Mouse (Mus musculus) liver, postnatal 0 days (tissue): Measurements from ENCODE around the gene Fam111a. TPM values are rescaled to one million over a fixed set of nuclear protein-coding genes. Genes with fewer than 3 reads are reported as not detected.

Experiments used
- ATAC-seq: fragments of 200-750 bp; cut with Nextera tagmentation; 2 replicates; pipeline ENCODE4 v1.8.0; 2017; ENCODE audit warnings: mild to moderate bottlenecking, moderate library complexity
- DNase-seq: peaks from one replicate; pipeline ENCODE4 v3.0.0-alpha.2; 2016
- H3K27ac ChIP-seq: fragments of 300-500 bp; sonication (generic); 2 replicates; pipeline ENCODE4 v1.5.1; 2014; ENCODE audit warnings: antibody characterized with exemption, moderate library complexity, mild to moderate bottlenecking, low read depth
- H3K27me3 ChIP-seq: fragments of 300-500 bp; sonication (generic); 2 replicates; pipeline ENCODE4 v1.6.1; 2014; ENCODE audit warnings: low read length, control low read depth, mixed read lengths; ENCODE audit not compliant: insufficient read depth
- H3K36me3 ChIP-seq: fragments of 300-500 bp; sonication (generic); replicated peaks from 2 replicates; pipeline ENCODE4 v1.6.1; 2014; ENCODE audit warnings: mild to moderate bottlenecking, control low read depth, low read length, moderate library complexity, mixed read lengths; ENCODE audit not compliant: insufficient read depth
- H3K4me1 ChIP-seq: fragments of 300-500 bp; sonication (generic); 2 replicates; pipeline ENCODE4 v1.6.1; 2014; ENCODE audit warnings: antibody characterized with exemption, mild to moderate bottlenecking, control low read depth; ENCODE audit not compliant: insufficient read depth
- H3K4me2 ChIP-seq: fragments of 300-500 bp; sonication (generic); 2 replicates; pipeline ENCODE4 v1.6.1; 2014; ENCODE audit warnings: low read depth, mild to moderate bottlenecking, low read length, moderate library complexity, mixed read lengths
- H3K4me3 ChIP-seq: fragments of 300-500 bp; sonication (generic); 2 replicates; pipeline ENCODE4 v1.5.1; 2014; ENCODE audit warnings: low read depth, low read length
- H3K9ac ChIP-seq: fragments of 300-500 bp; sonication (generic); replicated peaks from 2 replicates; pipeline ENCODE4 v1.6.1; 2014; ENCODE audit warnings: mild to moderate bottlenecking, moderate library complexity
- H3K9me3 ChIP-seq: fragments of 300-500 bp; sonication (generic); 2 replicates; pipeline ENCODE4 v1.6.1; 2016; ENCODE audit warnings: mild to moderate bottlenecking, control low read depth, low read length, mixed read lengths
- CTCF ChIP-seq: sonication (generic); IDR thresholded peaks from 2 replicates; pipeline ENCODE4 v1.5.1; 2016; ENCODE audit warnings: antibody characterized with exemption, low read depth
- EP300 ChIP-seq: IDR thresholded peaks from 2 replicates; pipeline ENCODE4 v1.6.1; 2016; ENCODE audit warnings: antibody characterized with exemption, low read depth, mild to moderate bottlenecking
- WGBS: fragments of 180-500 bp; shearing (Covaris S2); extraction: QIAGEN DNeasy Blood & Tissue Kit; methylation state at CpG from one replicate; pipeline ENCODE4 v1.1.7; 2014; ENCODE audit not compliant: insufficient replicate concordance; 5-methylcytosine and 5-hydroxymethylcytosine counted together
- polyA plus RNA-seq: library from polyadenylated mRNA; unstranded; fragments of >200 nt; fragmentation: Nextera tagmentation; extraction: Ambion mirVana; gene quantifications from 2 replicates; pipeline ENCODE4 v1.2.1, GENCODE M21; 2015

Gene Fam111a
- polyA plus RNA-seq, 1 experiment from 2014 or later, result 15.4 TPM

DNA sequence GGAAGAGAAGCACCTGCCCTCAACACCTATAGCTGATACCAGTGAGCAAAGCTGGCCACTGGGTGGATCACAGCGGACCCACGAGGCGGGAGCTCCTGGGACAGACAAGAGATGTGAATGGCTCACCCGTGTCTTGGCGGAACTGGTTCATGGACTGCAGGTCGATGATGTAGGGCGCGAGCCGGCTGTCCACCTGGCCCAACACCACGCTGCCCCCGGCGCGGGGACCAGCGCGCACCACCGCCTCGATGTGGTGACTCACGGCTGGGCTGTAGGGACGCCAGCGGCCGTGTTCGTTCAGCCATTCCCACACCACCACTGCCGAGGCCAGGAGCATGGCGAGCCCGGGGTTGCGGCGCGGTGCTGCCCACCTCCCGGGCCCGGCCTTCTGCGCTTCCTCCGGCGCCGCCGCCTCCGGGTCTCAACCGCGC lies 44.6 kb upstream of the Fam111a start:
- Histone ChIP-seq H3K4me2 (peak overlapping the region; percentile 92), H3K9ac (peak overlapping the region; percentile 70), H3K36me3 (no peaks in the 10 kb centered on the region), H3K27ac (peak overlapping the region; percentile 83), H3K4me3 (peak overlapping the region; percentile 61), H3K9me3 (no peaks in the 10 kb centered on the region), H3K27me3 (no peaks in the 10 kb centered on the region; the same call in 1 of the 2 replicates), H3K4me1 (peaks cover 6% of the 10 kb centered on the region)
- peak; percentile 44 for ATAC-seq
- TF ChIP-seq CTCF, result no peak
- no peak for TF ChIP-seq EP300
- 2% methylated on average over 26 of the region's 38 CpGs for WGBS
- peak; percentile 50 for DNase-seq

GRCm38 (mm10) chr19:12501370-12502347 lies 43.9 kb upstream of the Fam111a start, which contains the start of gene Dtx4:
Gene Dtx4 (minus strand): TSS chr19:12501454.
- ATAC-seq (peak; percentile 91), DNase-seq (peak; percentile 93)
- H3K9me3 ChIP-seq, result no peaks in the 10 kb centered on the region
- peak within 1 kb of the TSS; percentile 70 for H3K9ac ChIP-seq
- TF ChIP-seq EP300 (no peak), CTCF (peak; percentile 97)
- peak within 1 kb of the TSS; percentile 92 for H3K4me2 ChIP-seq
- peak within 1 kb of the TSS; percentile 83 for H3K27ac ChIP-seq
- H3K27me3 ChIP-seq, result no peaks in the 10 kb centered on the region; the same call in 1 of the 2 replicates
- H3K4me3 ChIP-seq, result peak within 1 kb of the TSS; percentile 61
- WGBS, result under 1% methylated on average over 71 of the region's 80 CpGs
- peaks cover 6% of the 10 kb centered on the region for H3K4me1 ChIP-seq
- no peaks in the 10 kb centered on the region for H3K36me3 ChIP-seq

- no peak for TF ChIP-seq EP300
- ATAC-seq (no peak), DNase-seq (no peak)
- Histone ChIP-seq H3K9ac (no peak overlapping the region), H3K27ac (no peak overlapping the region), H3K27me3 (no peaks in the 10 kb centered on the region; the same call in 1 of the 2 replicates), H3K9me3 (no peaks in the 10 kb centered on the region), H3K36me3 (no peaks in the 10 kb centered on the region), H3K4me2 (no peak overlapping the region; the same call in 1 of the 2 replicates), H3K4me3 (no peak overlapping the region), H3K4me1 (peaks cover 6% of the 10 kb centered on the region)
- 50% methylated on average over 7 of the region's 7 CpGs for WGBS
These were observed 42.8 kb upstream of the Fam111a start for GRCm38 (mm10) chr19:12502756-12503155.

DNA sequence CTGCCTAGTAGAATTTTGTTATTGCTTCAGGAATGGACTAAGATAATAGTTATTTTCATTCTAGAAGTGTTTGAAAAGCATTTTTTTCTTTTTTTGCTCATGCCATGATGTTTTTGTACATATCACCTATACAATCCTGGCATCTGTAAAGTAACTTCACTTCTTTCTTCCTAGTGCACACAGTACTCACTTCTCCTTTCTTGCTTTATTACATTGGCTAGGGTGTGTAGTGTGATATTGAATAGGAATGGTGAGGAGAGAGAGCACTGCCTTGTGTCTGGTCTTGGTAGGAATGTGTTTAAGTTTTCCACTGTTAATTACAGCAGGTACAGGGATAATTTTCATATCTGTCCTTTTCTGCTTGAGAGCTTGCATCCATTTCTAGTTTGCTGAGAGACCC lies 30.9 kb upstream of the Fam111a start:
- no peak overlapping the region for H3K9ac ChIP-seq
- no peak overlapping the region for H3K27ac ChIP-seq
- no peaks in the 10 kb centered on the region for H3K4me1 ChIP-seq
- H3K4me3 ChIP-seq, result no peak overlapping the region
- H3K9me3 ChIP-seq, result no peaks in the 10 kb centered on the region
- H3K27me3 ChIP-seq, result no peaks in the 10 kb centered on the region
- no peak overlapping the region for H3K4me2 ChIP-seq
- TF ChIP-seq CTCF (no peak), EP300 (no peak)
- DNase-seq (no peak), ATAC-seq (no peak)
- H3K36me3 ChIP-seq, result no peaks in the 10 kb centered on the region

DNA sequence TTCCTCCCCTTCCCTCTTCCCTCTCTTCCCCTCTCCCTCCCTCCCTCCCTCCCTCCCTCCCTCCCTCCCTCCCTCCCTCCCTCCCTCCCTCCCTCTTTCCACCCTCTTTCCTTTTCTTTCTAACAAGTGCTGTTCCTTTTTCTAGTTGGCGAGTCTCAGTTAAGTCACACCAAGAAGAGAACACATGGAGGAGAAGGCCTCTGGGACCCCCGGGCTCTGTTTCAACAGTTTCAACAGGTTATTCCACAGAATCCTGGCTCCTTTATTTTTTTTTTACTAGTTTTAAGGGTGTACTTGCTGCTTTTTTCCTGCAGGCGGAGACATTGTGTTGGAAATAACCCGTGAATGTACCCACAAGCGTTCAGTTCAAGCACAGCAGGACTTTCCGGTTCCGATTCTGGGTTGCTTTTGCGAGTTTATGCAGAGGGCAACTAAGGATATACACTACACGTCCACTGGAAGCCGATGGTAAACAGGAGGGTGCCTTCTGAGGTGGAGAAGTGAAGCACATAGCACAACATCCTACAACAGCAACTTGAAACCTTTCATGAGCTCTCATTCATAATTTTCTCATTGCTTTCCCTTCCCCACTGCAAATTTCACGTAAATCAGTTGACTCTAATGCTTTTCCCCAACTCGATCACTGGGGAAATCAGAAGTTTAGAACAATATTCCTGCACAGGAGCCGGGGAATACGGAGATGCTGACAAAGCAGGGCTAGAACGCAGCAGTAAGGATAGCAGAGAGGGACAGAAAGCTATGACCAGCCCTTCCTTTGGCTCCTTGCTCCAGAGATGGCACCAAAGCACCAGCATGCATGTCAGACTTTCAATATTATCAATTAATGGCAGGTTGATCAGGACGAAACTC lies 27.6 kb upstream of the Fam111a start:
- no peaks in the 10 kb centered on the region for H3K9me3 ChIP-seq
- peak overlapping the region; percentile 49; the same call in 1 of the 2 replicates for H3K9ac ChIP-seq
- no peaks in the 10 kb centered on the region for H3K4me1 ChIP-seq
- 3% methylated on average over 15 of the region's 16 CpGs for whole genome bisulfite sequencing
- H3K27me3 ChIP-seq, result no peaks in the 10 kb centered on the region
- no peak overlapping the region for H3K27ac ChIP-seq
- peak overlapping the region; percentile 38 for H3K4me3 ChIP-seq
- H3K4me2 ChIP-seq, result peak overlapping the region; percentile 63
- DNase-seq (peak; percentile 31), ATAC-seq (peak; percentile 68)
- TF ChIP-seq CTCF (peak; percentile 77), EP300 (no peak)
- no peaks in the 10 kb centered on the region for H3K36me3 ChIP-seq

DNA sequence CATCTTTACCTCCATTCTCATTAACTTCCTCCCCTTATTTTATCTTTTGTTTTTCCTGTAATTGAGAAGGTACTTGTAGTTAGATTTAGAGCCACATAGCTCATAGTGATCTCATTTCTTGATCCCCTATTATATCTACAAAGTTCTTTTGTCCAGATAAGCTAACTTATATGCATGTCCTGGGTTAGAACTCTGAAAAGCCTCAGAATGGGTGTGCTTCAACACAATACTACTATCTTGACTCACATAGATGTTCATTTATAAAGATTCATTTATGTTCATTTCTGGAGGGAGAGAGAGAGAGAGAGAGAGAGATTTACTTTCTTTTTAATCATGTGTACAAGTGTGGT lies 27.0 kb upstream of the Fam111a start:
- Histone ChIP-seq H3K36me3 (no peaks in the 10 kb centered on the region), H3K4me1 (no peaks in the 10 kb centered on the region), H3K9ac (no peak overlapping the region), H3K4me2 (peak overlapping the region; percentile 63), H3K27ac (no peak overlapping the region), H3K9me3 (no peaks in the 10 kb centered on the region), H3K4me3 (no peak overlapping the region), H3K27me3 (no peaks in the 10 kb centered on the region)
- ATAC-seq, result no peak
- no peak for DNase-seq
- TF ChIP-seq CTCF (no peak), EP300 (no peak)
